Mouse (Mus musculus) midbrain, embryonic 11.5 days (tissue): ENCODE measurements around the gene Slfn14. TPM values are rescaled to one million over a fixed set of nuclear protein-coding genes. Genes with fewer than 3 reads are reported as not detected.

Source experiments
- ATAC-seq: fragments of 200-750 bp; cut with Nextera tagmentation; 2 replicates; pipeline ENCODE4 v1.8.0; 2017; ENCODE audit warnings: moderate TSS enrichment, moderate library complexity; ENCODE audit not compliant: low FRiP score
- DNase-seq: peaks from one replicate; pipeline ENCODE4 v3.0.0; 2015; ENCODE audit warnings: low spot score; ENCODE audit errors: missing footprints
- H3K27ac ChIP-seq: fragments of 300-500 bp; sonication (generic); 2 replicates; pipeline ENCODE4 v1.5.1; 2014; ENCODE audit warnings: low read depth, low read length
- H3K27me3 ChIP-seq: fragments of 300-500 bp; sonication (generic); 2 replicates; pipeline ENCODE4 v1.6.1; 2014; ENCODE audit warnings: mild to moderate bottlenecking, low read length, moderate library complexity, mixed read lengths; ENCODE audit not compliant: control insufficient read depth, insufficient read depth
- H3K36me3 ChIP-seq: fragments of 300-500 bp; sonication (generic); 2 replicates; pipeline ENCODE4 v1.6.1; 2014; ENCODE audit warnings: mild to moderate bottlenecking, low read length, moderate library complexity, mixed read lengths; ENCODE audit not compliant: control insufficient read depth, insufficient read depth
- H3K4me1 ChIP-seq: fragments of 300-500 bp; sonication (generic); 2 replicates; pipeline ENCODE4 v1.6.1; 2014; ENCODE audit warnings: low read length; ENCODE audit not compliant: control insufficient read depth, insufficient read depth
- H3K4me2 ChIP-seq: fragments of 300-500 bp; sonication (generic); 2 replicates; pipeline ENCODE4 v1.6.1; 2014; ENCODE audit warnings: mild to moderate bottlenecking, moderate library complexity
- H3K4me3 ChIP-seq: fragments of 300-500 bp; sonication (generic); 2 replicates; pipeline ENCODE4 v1.5.1; 2014; ENCODE audit warnings: low read depth, low read length
- H3K9ac ChIP-seq: fragments of 300-500 bp; sonication (generic); 2 replicates; pipeline ENCODE4 v1.6.1; 2014; ENCODE audit warnings: low read length
- H3K9me3 ChIP-seq: fragments of 300-500 bp; sonication (generic); 2 replicates; pipeline ENCODE4 v1.6.1; 2016; ENCODE audit warnings: low read length; ENCODE audit not compliant: control insufficient read depth
- WGBS: fragments of 180-500 bp; shearing (Covaris S2); extraction: QIAGEN DNeasy Blood & Tissue Kit; methylation state at CpG from one replicate; pipeline ENCODE4 v1.1.7; 2014; 5-methylcytosine and 5-hydroxymethylcytosine counted together
- polyA plus RNA-seq: library from polyadenylated mRNA; unstranded; fragments of >200 nt; fragmentation: Nextera tagmentation; extraction: Ambion mirVana; gene quantifications from 2 replicates; pipeline ENCODE4 v1.2.1, GENCODE M21; 2014

Slfn14 gene
- polyA plus RNA-seq, 1 experiment from 2014 or later, result 0.79 TPM

GRCm38 (mm10) chr11:83302526-83303251, 16.2 kb upstream of the Slfn14 start, which contains the start of gene Pex12:
Gene Pex12, minus strand, starts transcription at chr11:83302586.
- Histone ChIP-seq H3K9ac (peak within 1 kb of the TSS; percentile 80), H3K9me3 (no peaks in the 10 kb centered on the region), H3K27ac (peak within 1 kb of the TSS; percentile 85), H3K4me1 (peaks cover 15% of the 10 kb centered on the region), H3K36me3 (no peaks in the 10 kb centered on the region), H3K4me3 (peak within 1 kb of the TSS; percentile 91), H3K27me3 (no peaks in the 10 kb centered on the region), H3K4me2 (peak within 1 kb of the TSS; percentile 64)
- under 1% methylated on average over 51 of the region's 51 CpGs for WGBS
- peak; percentile 72 for ATAC-seq
- peak; percentile 100 for DNase-seq

GRCm38 (mm10) chr11:83302124-83302523, 15.6 kb upstream of the Slfn14 start:
- Histone ChIP-seq H3K4me2 (peak overlapping the region; percentile 64), H3K9me3 (no peaks in the 10 kb centered on the region), H3K27ac (peak overlapping the region; percentile 31; the same call in 1 of the 2 replicates), H3K9ac (peak overlapping the region; percentile 80), H3K4me1 (peaks cover 20% of the 10 kb centered on the region), H3K36me3 (no peaks in the 10 kb centered on the region), H3K4me3 (peak overlapping the region; percentile 91), H3K27me3 (no peaks in the 10 kb centered on the region)
- ATAC-seq (peak; percentile 3; the same call in 1 of the 2 replicates), DNase-seq (no peak)
- WGBS, result 10% methylated on average over 10 of the region's 10 CpGs

GRCm38 (mm10) chr11:83301431-83301831, 14.9 kb upstream of the Slfn14 start:
- DNase-seq (peak; percentile 74), ATAC-seq (no peak)
- Histone ChIP-seq H3K36me3 (no peaks in the 10 kb centered on the region), H3K4me3 (no peak overlapping the region), H3K4me1 (peaks cover 20% of the 10 kb centered on the region), H3K9ac (no peak overlapping the region), H3K9me3 (no peaks in the 10 kb centered on the region), H3K27me3 (no peaks in the 10 kb centered on the region), H3K4me2 (no peak overlapping the region), H3K27ac (no peak overlapping the region)
- WGBS, result 60% methylated on average over 2 of the region's 2 CpGs

- no peaks in the 10 kb centered on the region for H3K27me3 ChIP-seq
- ATAC-seq, result no peak
- H3K9me3 ChIP-seq, result no peaks in the 10 kb centered on the region
- H3K4me2 ChIP-seq, result no peak overlapping the region
- no peak overlapping the region for H3K9ac ChIP-seq
- DNase-seq, result no peak
- H3K4me3 ChIP-seq, result no peak overlapping the region
- no peak overlapping the region for H3K27ac ChIP-seq
- 92% methylated on average over 9 of the region's 9 CpGs for WGBS
- no peaks in the 10 kb centered on the region for H3K36me3 ChIP-seq
- H3K4me1 ChIP-seq, result peaks cover 20% of the 10 kb centered on the region
Observed at GRCm38 (mm10) chr11:83299724-83300123, 13.2 kb upstream of the Slfn14 start.

GRCm38 (mm10) chr11:83298225-83299195, 12.0 kb upstream of the Slfn14 start, which contains the start of gene Ap2b1:
Gene Ap2b1, plus strand, starts transcription at chr11:83299024.
- ATAC-seq, result peak; percentile 93
- no peaks in the 10 kb centered on the region for H3K9me3 ChIP-seq
- H3K4me2 ChIP-seq, result peak within 1 kb of the TSS; percentile 85
- DNase-seq, result peak; percentile 98
- WGBS, result 3% methylated on average over 56 of the region's 56 CpGs
- no peaks in the 10 kb centered on the region for H3K36me3 ChIP-seq
- peaks cover 14% of the 10 kb centered on the region for H3K4me1 ChIP-seq
- peak within 1 kb of the TSS; percentile 70 for H3K27ac ChIP-seq
- peak within 1 kb of the TSS; percentile 72 for H3K4me3 ChIP-seq
- no peaks in the 10 kb centered on the region for H3K27me3 ChIP-seq
- peak within 1 kb of the TSS; percentile 83 for H3K9ac ChIP-seq

- peak overlapping the region; percentile 72; the same call in 1 of the 2 replicates for H3K4me3 ChIP-seq
- peaks cover 17% of the 10 kb centered on the region for H3K4me1 ChIP-seq
- peak overlapping the region; percentile 85 for H3K4me2 ChIP-seq
- WGBS, result 80% methylated on average over 6 of the region's 6 CpGs
- no peaks in the 10 kb centered on the region for H3K9me3 ChIP-seq
- H3K36me3 ChIP-seq, result no peaks in the 10 kb centered on the region
- no peak for ATAC-seq
- no peak overlapping the region for H3K27ac ChIP-seq
- peak overlapping the region; percentile 83 for H3K9ac ChIP-seq
- no peak for DNase-seq
- H3K27me3 ChIP-seq, result no peaks in the 10 kb centered on the region
Observed at GRCm38 (mm10) chr11:83297816-83298215, 11.3 kb upstream of the Slfn14 start.

GRCm38 (mm10) chr11:83294133-83294532, 7.6 kb upstream of the Slfn14 start:
- 78% methylated on average over 2 of the region's 2 CpGs for WGBS
- no peak overlapping the region for H3K4me3 ChIP-seq
- no peaks in the 10 kb centered on the region for H3K27me3 ChIP-seq
- no peak for DNase-seq
- H3K36me3 ChIP-seq, result no peaks in the 10 kb centered on the region
- no peak overlapping the region for H3K4me2 ChIP-seq
- peaks cover 22% of the 10 kb centered on the region for H3K4me1 ChIP-seq
- H3K9ac ChIP-seq, result no peak overlapping the region
- no peaks in the 10 kb centered on the region for H3K9me3 ChIP-seq
- no peak for ATAC-seq
- no peak overlapping the region for H3K27ac ChIP-seq

GRCm38 (mm10) chr11:83293182-83293581, 6.7 kb upstream of the Slfn14 start:
- no peak overlapping the region for H3K27ac ChIP-seq
- DNase-seq (no peak), ATAC-seq (no peak)
- WGBS, result 92% methylated on average over 1 of the region's 1 CpGs
- H3K4me3 ChIP-seq, result peak overlapping the region; percentile 71
- H3K4me1 ChIP-seq, result peaks cover 21% of the 10 kb centered on the region
- no peaks in the 10 kb centered on the region for H3K27me3 ChIP-seq
- H3K36me3 ChIP-seq, result no peaks in the 10 kb centered on the region
- H3K9me3 ChIP-seq, result no peaks in the 10 kb centered on the region
- peak overlapping the region; percentile 92 for H3K4me2 ChIP-seq
- peak overlapping the region; percentile 88 for H3K9ac ChIP-seq
